Mouse (Mus musculus) heart, postnatal 0 days (tissue): ENCODE results near the gene Med20. TPM values are rescaled to one million over a fixed set of nuclear protein-coding genes. Genes with fewer than 3 reads are reported as not detected.

Experiments
- ATAC-seq: fragments of 200-750 bp; cut with Nextera tagmentation; 2 replicates; pipeline ENCODE4 v1.8.0; 2017; ENCODE audit warnings: low read depth, moderate number of reproducible peaks, moderate library complexity; ENCODE audit not compliant: insufficient read depth
- DNase-seq: peaks from one replicate; pipeline ENCODE4 v3.0.0-alpha.2; 2016; ENCODE audit warnings: low spot score
- H3K27ac ChIP-seq: fragments of 300-500 bp; sonication (generic); 2 replicates; pipeline ENCODE4 v1.5.1; 2014; ENCODE audit warnings: low read depth, mild to moderate bottlenecking
- H3K27me3 ChIP-seq: fragments of 300-500 bp; sonication (generic); 2 replicates; pipeline ENCODE4 v1.6.1; 2014; ENCODE audit warnings: low read length, mixed read lengths; ENCODE audit not compliant: control insufficient read depth, insufficient read depth
- H3K36me3 ChIP-seq: fragments of 300-500 bp; sonication (generic); replicated peaks from 2 replicates; pipeline ENCODE4 v1.6.1; 2014; ENCODE audit warnings: low read length, mixed read lengths; ENCODE audit not compliant: control insufficient read depth, insufficient read depth
- H3K4me1 ChIP-seq: fragments of 300-500 bp; sonication (generic); 2 replicates; pipeline ENCODE4 v1.6.1; 2014; ENCODE audit warnings: antibody characterized with exemption; ENCODE audit not compliant: control insufficient read depth, insufficient read depth
- H3K4me2 ChIP-seq: fragments of 300-500 bp; sonication (generic); 2 replicates; pipeline ENCODE4 v1.6.1; 2014; ENCODE audit warnings: low read depth, mild to moderate bottlenecking, low read length, moderate library complexity
- H3K4me3 ChIP-seq: fragments of 300-500 bp; sonication (generic); 2 replicates; pipeline ENCODE4 v1.5.1; 2014; ENCODE audit warnings: low read depth, low read length
- H3K9ac ChIP-seq: fragments of 300-500 bp; sonication (generic); replicated peaks from 2 replicates; pipeline ENCODE4 v1.6.1; 2014; ENCODE audit warnings: low read depth, low read length, mixed read lengths
- H3K9me3 ChIP-seq: fragments of 300-500 bp; sonication (generic); replicated peaks from 2 replicates; pipeline ENCODE4 v1.6.1; 2016; ENCODE audit warnings: low read length; ENCODE audit not compliant: control insufficient read depth
- CTCF ChIP-seq: IDR thresholded peaks from 2 replicates; pipeline ENCODE4 v1.5.1; 2016; ENCODE audit warnings: antibody characterized with exemption, control low read depth, low read depth
- EP300 ChIP-seq: IDR thresholded peaks from 2 replicates; pipeline ENCODE4 v1.6.1; 2016; ENCODE audit warnings: antibody characterized with exemption, low read depth
- WGBS: fragments of 180-500 bp; shearing (Covaris S2); extraction: QIAGEN DNeasy Blood & Tissue Kit; methylation state at CpG from one replicate; pipeline ENCODE4 v1.1.7; 2014; 5-methylcytosine and 5-hydroxymethylcytosine counted together
- polyA plus RNA-seq: library from polyadenylated mRNA; unstranded; fragments of >200 nt; fragmentation: Nextera tagmentation; extraction: Ambion mirVana; gene quantifications from 2 replicates; pipeline ENCODE4 v1.2.1, GENCODE M21; 2015
- total RNA-seq: library from RNA; depleted of rRNA; stranded (reverse); fragments of >200 nt; gene quantifications from 2 replicates; pipeline ENCODE4 v1.2.3, GENCODE M21; 2014; ENCODE audit warnings: low replicate concordance

The Med20 gene
- total and polyA plus RNA-seq, 2 experiments from 2014 or later: 21.8 to 26.5 TPM

GRCm38 (mm10) chr17:47625088-47625487 is 13.7 kb downstream of the Med20 start:
- Histone ChIP-seq H3K36me3 (peaks cover 46% of the 10 kb centered on the region), H3K4me3 (no peak overlapping the region)
- 86% methylated on average over 2 of the region's 2 CpGs for WGBS

GRCm38 (mm10) chr17:47626031-47626430 is 14.6 kb downstream of the Med20 start:
- Histone ChIP-seq H3K4me3 (no peak overlapping the region), H3K27me3 (no peaks in the 10 kb centered on the region), H3K9me3 (no peaks in the 10 kb centered on the region), H3K9ac (no peak overlapping the region), H3K4me2 (no peak overlapping the region), H3K4me1 (peaks cover 3% of the 10 kb centered on the region; the same call in 1 of the 2 replicates), H3K36me3 (peaks cover 43% of the 10 kb centered on the region), H3K27ac (no peak overlapping the region)
- DNase-seq (no peak), ATAC-seq (no peak)
- whole genome bisulfite sequencing: 80% methylated on average over 5 of the region's 5 CpGs
- TF ChIP-seq EP300 (no peak), CTCF (no peak)

More at GRCm38 (mm10) chr17:47625088-47625487, 13.7 kb downstream of the Med20 start:
- H3K27ac ChIP-seq: no peak overlapping the region
- H3K4me2 ChIP-seq: no peak overlapping the region
- H3K27me3 ChIP-seq: no peaks in the 10 kb centered on the region
- H3K4me1 ChIP-seq: peaks cover 3% of the 10 kb centered on the region; the same call in 1 of the 2 replicates
- no peaks in the 10 kb centered on the region for H3K9me3 ChIP-seq
- no peak overlapping the region for H3K9ac ChIP-seq
- DNase-seq (no peak), ATAC-seq (no peak)
- no peak for TF ChIP-seq CTCF
- no peak for TF ChIP-seq EP300

GRCm38 (mm10) chr17:47627791-47628190 is 16.4 kb downstream of the Med20 start:
- 83% methylated on average over 2 of the region's 2 CpGs for WGBS
- no peaks in the 10 kb centered on the region for H3K9me3 ChIP-seq
- DNase-seq: no peak
- ATAC-seq: no peak
- H3K4me1 ChIP-seq: peaks cover 3% of the 10 kb centered on the region; the same call in 1 of the 2 replicates
- no peak overlapping the region for H3K9ac ChIP-seq
- H3K27ac ChIP-seq: no peak overlapping the region
- H3K4me3 ChIP-seq: no peak overlapping the region
- H3K36me3 ChIP-seq: peaks cover 31% of the 10 kb centered on the region
- TF ChIP-seq CTCF (peak; percentile 3; the same call in 1 of the 2 replicates), EP300 (no peak)
- no peak overlapping the region for H3K4me2 ChIP-seq
- no peaks in the 10 kb centered on the region for H3K27me3 ChIP-seq

DNA sequence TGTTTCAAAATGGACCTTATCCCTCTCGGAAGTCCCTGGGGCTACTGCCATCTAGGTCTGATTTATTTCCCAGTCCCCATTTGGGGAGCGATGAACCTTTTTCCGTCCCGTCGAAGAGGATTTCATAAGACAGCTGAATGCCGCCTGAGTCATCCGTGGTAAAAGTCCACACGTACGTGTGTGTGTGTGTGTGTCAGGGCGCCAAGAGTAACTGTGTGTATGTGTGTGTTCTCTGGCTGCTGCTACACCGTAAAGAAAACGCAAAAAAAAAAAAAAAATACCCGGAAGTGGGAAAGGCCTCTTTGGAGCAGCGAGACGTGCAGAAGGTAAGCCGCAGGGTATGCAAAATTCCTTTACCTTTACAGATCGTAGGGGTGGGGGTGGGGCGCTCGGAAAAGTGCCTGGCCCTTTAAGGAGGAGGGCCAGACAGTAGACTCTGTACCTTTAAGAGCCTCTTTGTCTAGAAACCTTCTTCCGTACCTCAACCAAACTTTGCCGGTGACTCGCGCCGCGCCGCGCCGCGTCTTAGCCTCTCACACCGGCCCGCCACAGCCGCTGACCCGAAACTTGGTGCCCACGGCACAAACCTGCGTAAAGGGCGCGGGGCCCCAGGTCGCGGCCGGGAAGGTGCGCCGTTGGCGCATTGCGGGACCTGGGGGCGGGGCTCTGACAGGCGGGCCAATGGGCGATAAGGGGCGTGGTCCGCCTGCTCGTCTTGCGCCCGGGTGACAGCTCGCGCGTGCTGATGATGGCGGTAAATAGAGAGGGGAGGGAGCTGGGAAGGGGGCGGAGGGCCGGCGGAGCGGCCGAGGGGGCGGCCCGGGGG is 17.7 kb downstream of the Med20 start:
- peak; percentile 95 for DNase-seq
- H3K4me1 ChIP-seq: peaks cover 3% of the 10 kb centered on the region; the same call in 1 of the 2 replicates
- peak; percentile 95 for ATAC-seq
- no peaks in the 10 kb centered on the region for H3K9me3 ChIP-seq
- peak overlapping the region; percentile 88 for H3K27ac ChIP-seq
- H3K36me3 ChIP-seq: peaks cover 18% of the 10 kb centered on the region
- peak overlapping the region; percentile 59 for H3K9ac ChIP-seq
- TF ChIP-seq CTCF: no peak
- no peak for TF ChIP-seq EP300
- peak overlapping the region; percentile 90 for H3K4me3 ChIP-seq
- no peaks in the 10 kb centered on the region for H3K27me3 ChIP-seq
- WGBS: under 1% methylated on average over 62 of the region's 63 CpGs
- H3K4me2 ChIP-seq: peak overlapping the region; percentile 98

DNA sequence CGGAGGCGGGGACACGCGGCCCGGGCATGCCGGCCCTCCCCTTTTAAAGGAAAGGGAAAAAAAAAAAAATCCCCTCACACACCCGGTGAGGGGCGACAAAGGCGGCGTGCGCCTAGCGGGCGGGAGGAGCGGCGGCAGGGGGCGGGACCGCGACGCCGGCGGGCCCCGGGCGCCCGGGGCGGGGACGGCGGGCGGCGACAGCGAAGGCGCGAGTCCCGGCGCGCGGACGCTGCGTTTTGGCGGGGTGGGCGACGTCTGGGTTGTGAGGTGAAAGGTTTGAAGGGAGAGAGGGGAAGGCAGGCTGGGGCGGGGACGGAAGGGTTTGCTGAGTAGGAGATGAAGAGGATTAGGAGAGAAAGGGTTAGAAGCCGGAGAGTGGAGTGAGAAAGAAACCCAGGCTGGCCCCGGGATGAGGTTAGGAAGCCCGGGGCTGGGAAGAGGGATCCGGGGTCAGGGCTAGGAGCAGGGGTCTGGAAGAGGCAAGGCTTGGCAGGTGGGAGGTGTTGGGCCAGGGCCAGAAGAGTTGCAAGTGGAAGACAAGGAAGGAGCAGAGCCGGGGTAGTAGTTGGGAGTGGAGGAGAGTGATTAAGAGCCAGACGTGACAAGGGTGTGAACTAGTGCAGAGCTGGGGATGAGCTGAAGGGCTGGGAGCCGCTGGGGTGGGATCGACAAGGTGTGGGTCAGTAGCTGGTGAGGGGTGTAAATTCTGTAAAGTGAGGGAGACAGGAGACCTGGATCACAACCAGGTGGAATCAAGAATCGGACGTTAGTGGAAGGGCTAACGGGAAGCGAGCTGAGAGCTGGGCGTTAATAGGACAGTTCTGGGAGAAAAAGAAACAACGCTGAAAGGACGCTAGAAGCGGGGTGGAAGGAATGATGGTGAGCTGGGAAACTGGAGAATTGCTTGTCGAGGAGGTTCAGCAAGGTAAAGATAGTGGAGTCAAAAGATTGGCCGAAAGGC is 18.6 kb downstream of the Med20 start:
- peak; percentile 60 for ATAC-seq
- no peaks in the 10 kb centered on the region for H3K27me3 ChIP-seq
- H3K4me2 ChIP-seq: peak overlapping the region; percentile 98
- peaks cover 3% of the 10 kb centered on the region; the same call in 1 of the 2 replicates for H3K4me1 ChIP-seq
- WGBS: under 1% methylated on average over 30 of the region's 61 CpGs
- no peak for TF ChIP-seq CTCF
- no peak for TF ChIP-seq EP300
- peak overlapping the region; percentile 90 for H3K4me3 ChIP-seq
- DNase-seq: peak; percentile 22
- H3K9me3 ChIP-seq: no peaks in the 10 kb centered on the region
- H3K36me3 ChIP-seq: peaks cover 14% of the 10 kb centered on the region; the same call in 1 of the 2 replicates
- H3K27ac ChIP-seq: peak overlapping the region; percentile 88
- H3K9ac ChIP-seq: peak overlapping the region; percentile 59
